Mouse (Mus musculus) hindbrain, embryonic 13.5 days (tissue): ENCODE measurements at regions not wholly inside any gene's neighbourhood (a gene's known extent, or its start where the extent isn't known, plus 50 kb on each side); places are given as distances from the start of the nearest gene placed in this dataset.

Source experiments
- ATAC-seq: fragments of 200-750 bp; cut with Nextera tagmentation; 2 replicates; pipeline ENCODE4 v1.8.0; 2017; ENCODE audit warnings: moderate TSS enrichment; ENCODE audit not compliant: low FRiP score
- H3K27ac ChIP-seq: fragments of 300-500 bp; sonication (generic); 2 replicates; pipeline ENCODE4 v1.5.1; 2015; ENCODE audit warnings: inconsistent platforms, mild to moderate bottlenecking, moderate library complexity
- H3K27me3 ChIP-seq: fragments of 300-500 bp; sonication (generic); 2 replicates; pipeline ENCODE4 v1.6.1; 2015; ENCODE audit warnings: mild to moderate bottlenecking, inconsistent platforms
- H3K36me3 ChIP-seq: fragments of 300-500 bp; sonication (generic); 2 replicates; pipeline ENCODE4 v1.6.1; 2015; ENCODE audit warnings: mild to moderate bottlenecking, inconsistent platforms
- H3K4me1 ChIP-seq: fragments of 300-500 bp; sonication (generic); replicated peaks from 2 replicates; pipeline ENCODE4 v1.6.1; 2015; ENCODE audit warnings: inconsistent platforms
- H3K4me2 ChIP-seq: fragments of 300-500 bp; sonication (generic); 2 replicates; pipeline ENCODE4 v1.6.1; 2015; ENCODE audit warnings: inconsistent platforms, mild to moderate bottlenecking, moderate library complexity
- H3K4me3 ChIP-seq: fragments of 300-500 bp; sonication (generic); 2 replicates; pipeline ENCODE4 v1.5.1; 2015; ENCODE audit warnings: mild to moderate bottlenecking, inconsistent platforms
- H3K9ac ChIP-seq: fragments of 300-500 bp; sonication (generic); 2 replicates; pipeline ENCODE4 v1.6.1; 2015; ENCODE audit warnings: mild to moderate bottlenecking, inconsistent platforms
- H3K9me3 ChIP-seq: fragments of 300-500 bp; sonication (generic); 2 replicates; pipeline ENCODE4 v1.6.1; 2016; ENCODE audit warnings: inconsistent platforms
- WGBS: fragments of 180-500 bp; shearing (Covaris S2); methylation state at CpG from one replicate; pipeline ENCODE4 v1.1.7; 2015; 5-methylcytosine and 5-hydroxymethylcytosine counted together

GRCm38 (mm10) chr10:98388543-98388942, 525.7 kb upstream of the Atp2b1 start:
- Histone ChIP-seq H3K4me2 (no peak overlapping the region), H3K27me3 (no peaks in the 10 kb centered on the region), H3K4me1 (no peaks in the 10 kb centered on the region), H3K9me3 (no peaks in the 10 kb centered on the region), H3K36me3 (no peaks in the 10 kb centered on the region), H3K27ac (no peak overlapping the region), H3K9ac (no peak overlapping the region), H3K4me3 (no peak overlapping the region)
- no peak for ATAC-seq

DNA sequence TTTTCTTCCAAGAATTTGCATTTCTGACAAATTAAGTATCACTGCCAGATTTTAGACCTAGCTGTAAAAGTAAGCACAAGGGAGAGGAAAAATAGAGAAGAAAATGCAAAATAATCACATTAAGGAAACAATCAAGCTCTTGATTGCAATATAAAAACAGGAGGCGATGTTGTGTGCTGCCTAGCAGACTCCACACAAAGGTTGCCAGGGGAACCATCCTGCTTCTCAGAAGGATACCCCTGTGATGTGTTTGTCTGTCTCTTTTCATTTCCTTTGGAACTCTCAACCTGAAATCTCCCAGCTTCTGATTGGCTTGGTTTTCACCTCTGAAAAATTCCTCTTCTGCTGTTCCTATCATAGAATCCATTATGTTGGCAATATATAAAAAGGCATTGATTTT, 514.3 kb upstream of the Atp2b1 start:
- 3% methylated on average over 1 of the region's 1 CpGs for WGBS

GRCm38 (mm10) chr10:98417807-98418743, 496.1 kb upstream of the Atp2b1 start:
- Histone ChIP-seq H3K9ac (no peak overlapping the region), H3K27me3 (no peaks in the 10 kb centered on the region), H3K4me2 (0 out of 2 replicates have a peak overlapping the region, but pooled peaks have one; percentile 13), H3K9me3 (no peaks in the 10 kb centered on the region), H3K4me3 (no peak overlapping the region), H3K27ac (peak overlapping the region; percentile 48), H3K36me3 (no peaks in the 10 kb centered on the region), H3K4me1 (peaks cover 4% of the 10 kb centered on the region; the same call in 1 of the 2 replicates)
- peak; percentile 80 for ATAC-seq
- WGBS = 50% methylated on average over 16 of the region's 17 CpGs

More for the DNA sequence above, 514.3 kb upstream of the Atp2b1 start:
- Histone ChIP-seq H3K4me3 (no peak overlapping the region), H3K9me3 (no peaks in the 10 kb centered on the region), H3K4me1 (no peaks in the 10 kb centered on the region; the same call in 1 of the 2 replicates), H3K4me2 (no peak overlapping the region), H3K36me3 (no peaks in the 10 kb centered on the region), H3K9ac (no peak overlapping the region), H3K27ac (no peak overlapping the region), H3K27me3 (no peaks in the 10 kb centered on the region)
- peak; percentile 87 for ATAC-seq

DNA sequence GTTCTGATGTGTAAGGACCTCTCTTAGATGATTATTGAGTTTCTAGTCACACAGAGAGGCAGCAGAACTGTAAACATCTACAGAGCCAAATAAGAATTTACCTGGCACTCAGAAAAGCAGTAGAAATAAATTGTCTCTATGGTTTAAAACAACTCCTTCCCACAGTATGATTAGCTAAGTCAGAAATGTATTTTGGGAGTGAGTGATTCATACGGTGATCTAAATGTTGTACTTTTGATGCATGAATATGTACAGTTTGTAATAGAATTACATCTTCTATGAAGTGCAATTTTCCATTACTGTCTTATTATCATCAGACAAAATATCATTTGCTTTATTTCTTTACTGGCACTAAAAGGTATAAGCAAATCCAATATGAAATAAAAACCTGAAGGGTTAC, 489.8 kb upstream of the Atp2b1 start:
- H3K4me1 ChIP-seq = no peaks in the 10 kb centered on the region
- WGBS = 90% methylated on average over 1 of the region's 1 CpGs
- no peak for ATAC-seq
- no peaks in the 10 kb centered on the region for H3K27me3 ChIP-seq
- no peaks in the 10 kb centered on the region for H3K9me3 ChIP-seq
- no peak overlapping the region for H3K27ac ChIP-seq
- no peaks in the 10 kb centered on the region for H3K36me3 ChIP-seq
- no peak overlapping the region for H3K9ac ChIP-seq
- no peak overlapping the region for H3K4me3 ChIP-seq
- H3K4me2 ChIP-seq = no peak overlapping the region

DNA sequence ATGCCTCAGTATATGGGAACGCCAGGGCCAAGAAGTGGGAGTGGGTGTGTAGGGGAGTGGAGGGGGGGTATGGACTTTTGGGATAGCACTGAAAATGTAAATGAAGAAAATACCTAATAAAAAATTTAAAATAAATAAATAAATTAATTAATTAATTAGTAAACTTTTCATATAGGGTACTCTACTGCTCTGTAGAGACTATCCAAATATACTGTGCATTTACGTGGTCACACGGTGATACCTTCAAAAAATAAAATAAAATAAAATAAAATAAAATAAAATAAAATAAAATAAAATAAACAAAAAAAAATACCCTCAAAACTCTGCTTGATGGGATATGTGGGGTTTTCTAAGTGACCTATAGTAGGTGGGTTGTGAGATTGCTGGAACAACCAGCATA, 479.2 kb upstream of the Atp2b1 start:
- H3K27me3 ChIP-seq = no peaks in the 10 kb centered on the region
- H3K9ac ChIP-seq = no peak overlapping the region
- no peak overlapping the region for H3K4me3 ChIP-seq
- 98% methylated on average over 3 of the region's 3 CpGs for whole genome bisulfite sequencing
- H3K9me3 ChIP-seq = no peaks in the 10 kb centered on the region
- no peak overlapping the region for H3K27ac ChIP-seq
- H3K4me1 ChIP-seq = no peaks in the 10 kb centered on the region
- H3K36me3 ChIP-seq = no peaks in the 10 kb centered on the region
- ATAC-seq = no peak
- no peak overlapping the region for H3K4me2 ChIP-seq

DNA sequence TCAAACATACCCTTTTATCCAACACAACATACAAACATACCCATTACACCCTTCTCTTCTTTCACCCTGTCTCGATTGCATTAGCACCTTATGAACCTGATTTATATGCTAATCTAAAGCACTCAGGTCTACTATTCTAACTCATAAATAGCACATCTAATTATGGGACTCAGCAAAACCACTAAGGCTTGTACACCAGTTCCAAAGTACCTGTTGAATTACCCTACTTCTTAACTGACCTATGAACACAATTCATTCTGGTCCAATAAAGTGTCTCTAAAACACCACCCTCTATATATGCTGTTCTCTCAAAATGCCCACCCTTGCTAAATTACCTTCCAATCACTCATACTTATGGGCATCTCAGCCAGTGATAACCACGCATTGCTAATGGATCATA, 452.7 kb upstream of the Atp2b1 start:
- Histone ChIP-seq H3K27ac (no peak overlapping the region), H3K4me2 (no peak overlapping the region), H3K9me3 (no peaks in the 10 kb centered on the region), H3K4me1 (no peaks in the 10 kb centered on the region), H3K4me3 (no peak overlapping the region), H3K36me3 (no peaks in the 10 kb centered on the region), H3K27me3 (no peaks in the 10 kb centered on the region), H3K9ac (no peak overlapping the region)
- no peak for ATAC-seq
- 94% methylated on average over 2 of the region's 2 CpGs for WGBS

GRCm38 (mm10) chr10:98474581-98474980, 439.6 kb upstream of the Atp2b1 start:
- no peaks in the 10 kb centered on the region for H3K27me3 ChIP-seq
- H3K4me2 ChIP-seq = no peak overlapping the region
- no peak for ATAC-seq
- no peak overlapping the region for H3K27ac ChIP-seq
- H3K9me3 ChIP-seq = no peaks in the 10 kb centered on the region
- H3K4me3 ChIP-seq = no peak overlapping the region
- H3K4me1 ChIP-seq = no peaks in the 10 kb centered on the region
- no peak overlapping the region for H3K9ac ChIP-seq
- WGBS = 87% methylated on average over 3 of the region's 3 CpGs
- H3K36me3 ChIP-seq = no peaks in the 10 kb centered on the region

DNA sequence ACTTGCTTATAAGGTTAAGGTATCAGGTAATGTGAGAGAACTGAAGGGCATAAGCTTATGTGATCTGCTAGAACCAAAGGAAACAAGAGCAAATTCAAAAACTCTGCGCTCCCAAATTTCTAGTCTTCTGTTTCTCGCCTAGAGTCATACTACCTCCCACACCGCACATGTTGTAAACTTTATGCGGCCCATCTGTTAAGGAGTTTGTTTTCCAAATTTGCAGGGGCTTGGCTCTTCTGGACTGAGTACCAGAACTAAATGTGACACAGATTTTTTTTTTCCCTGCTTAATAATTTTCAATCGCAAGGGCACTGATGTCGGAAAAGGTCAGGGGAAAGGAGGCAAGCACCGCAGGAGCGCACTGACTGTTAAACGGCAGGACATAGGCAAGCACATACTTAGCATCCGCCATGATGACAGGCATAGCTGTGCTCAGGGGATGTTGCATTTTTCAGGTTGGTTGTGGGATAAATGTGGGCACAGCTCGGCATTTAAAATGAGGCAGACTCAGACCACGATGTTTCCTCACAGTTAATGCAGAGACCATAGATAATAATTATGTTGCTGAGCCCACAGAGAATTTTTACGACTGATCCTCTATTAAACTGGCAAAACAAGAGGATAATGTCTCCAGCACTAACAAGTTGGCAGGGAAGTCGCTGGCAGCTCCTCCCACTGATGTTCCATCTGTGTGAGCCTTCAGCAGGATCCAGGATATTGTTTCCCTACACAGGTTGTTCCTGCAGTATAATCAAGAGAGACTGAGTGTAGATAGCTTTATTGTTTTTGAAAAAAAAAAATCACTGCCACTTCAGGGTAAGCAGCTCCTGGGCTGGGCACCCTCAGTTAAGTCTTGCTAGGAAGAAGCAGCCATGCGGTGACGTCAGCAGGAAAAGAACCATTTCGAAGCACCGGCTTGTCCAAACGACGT, 428.2 kb upstream of the Atp2b1 start:
- H3K36me3 ChIP-seq = no peaks in the 10 kb centered on the region
- no peak for ATAC-seq

GRCm38 (mm10) chr10:98494354-98494753, 419.9 kb upstream of the Atp2b1 start:
- 0 out of 2 replicates have a peak, but pooled peaks have one; percentile 76 for ATAC-seq
- 12% methylated on average over 8 of the region's 8 CpGs for WGBS
- no peak overlapping the region for H3K9ac ChIP-seq
- H3K4me2 ChIP-seq = no peak overlapping the region
- no peaks in the 10 kb centered on the region for H3K9me3 ChIP-seq
- H3K4me3 ChIP-seq = no peak overlapping the region
- no peaks in the 10 kb centered on the region for H3K36me3 ChIP-seq
- no peak overlapping the region for H3K27ac ChIP-seq
- no peaks in the 10 kb centered on the region for H3K27me3 ChIP-seq
- no peaks in the 10 kb centered on the region for H3K4me1 ChIP-seq

More for the DNA sequence above, 428.2 kb upstream of the Atp2b1 start:
- WGBS = 83% methylated on average over 20 of the region's 20 CpGs
- no peak overlapping the region for H3K27ac ChIP-seq
- no peak overlapping the region for H3K4me2 ChIP-seq
- 0 out of 2 replicates have a peak, but pooled peaks cover 2% of the 10 kb centered on the region for H3K9me3 ChIP-seq
- no peak overlapping the region for H3K4me3 ChIP-seq
- H3K9ac ChIP-seq = no peak overlapping the region
- H3K4me1 ChIP-seq = no peaks in the 10 kb centered on the region
- no peaks in the 10 kb centered on the region for H3K27me3 ChIP-seq

DNA sequence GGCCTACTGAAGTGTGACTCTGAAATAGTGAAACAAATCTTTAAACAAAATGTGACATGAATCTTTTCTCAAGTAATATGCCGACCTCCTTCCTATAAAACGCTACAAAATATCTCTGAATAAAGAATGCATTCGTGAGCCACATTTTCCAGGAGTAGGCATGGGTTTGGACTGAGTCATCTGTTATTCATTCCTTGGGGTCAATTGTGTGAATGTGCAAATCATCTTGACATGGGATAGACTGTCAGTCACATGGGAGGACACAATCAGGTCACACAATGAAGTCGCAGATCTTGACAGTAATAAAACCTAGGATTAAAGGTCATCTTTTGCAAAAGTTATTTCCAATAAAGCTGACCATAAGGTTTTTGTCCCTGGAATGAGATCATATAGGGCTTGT, 418.0 kb upstream of the Atp2b1 start:
- no peak overlapping the region for H3K4me2 ChIP-seq
- H3K36me3 ChIP-seq = no peaks in the 10 kb centered on the region
- H3K27ac ChIP-seq = no peak overlapping the region
- H3K4me1 ChIP-seq = no peaks in the 10 kb centered on the region
- H3K4me3 ChIP-seq = no peak overlapping the region
- H3K9ac ChIP-seq = no peak overlapping the region
- no peaks in the 10 kb centered on the region for H3K27me3 ChIP-seq
- 79% methylated on average over 4 of the region's 4 CpGs for WGBS
- H3K9me3 ChIP-seq = no peaks in the 10 kb centered on the region
- ATAC-seq = no peak

- no peak overlapping the region for H3K27ac ChIP-seq
- no peaks in the 10 kb centered on the region for H3K9me3 ChIP-seq
- no peak overlapping the region for H3K4me2 ChIP-seq
- H3K4me3 ChIP-seq = no peak overlapping the region
- H3K27me3 ChIP-seq = no peaks in the 10 kb centered on the region
- no peak for ATAC-seq
- H3K9ac ChIP-seq = no peak overlapping the region
- WGBS = 87% methylated on average over 4 of the region's 4 CpGs
- H3K4me1 ChIP-seq = no peaks in the 10 kb centered on the region
- no peaks in the 10 kb centered on the region for H3K36me3 ChIP-seq
These were observed 413.9 kb upstream of the Atp2b1 start for GRCm38 (mm10) chr10:98500315-98500714.

DNA sequence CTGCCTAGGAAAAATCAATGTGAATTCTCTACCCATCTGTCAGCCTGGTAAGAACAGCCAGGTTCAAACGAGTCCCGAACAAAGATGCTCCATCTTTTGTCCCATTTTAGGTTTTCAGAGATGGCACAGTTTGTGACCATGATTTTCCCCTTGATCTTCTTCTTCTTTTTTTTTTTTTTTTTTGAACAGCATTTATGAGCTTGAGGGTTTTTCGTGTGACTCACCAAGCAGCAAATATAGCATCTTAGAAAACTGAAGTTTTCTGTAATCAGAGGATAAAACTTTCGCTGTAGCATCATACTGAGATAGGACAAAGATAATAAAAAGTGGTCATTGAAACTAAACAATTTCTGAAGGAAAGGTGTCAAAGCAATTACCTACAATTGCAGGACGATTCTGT, 412.6 kb upstream of the Atp2b1 start:
- WGBS = 85% methylated on average over 5 of the region's 5 CpGs
- no peak for ATAC-seq
- H3K36me3 ChIP-seq = no peaks in the 10 kb centered on the region
- H3K9ac ChIP-seq = no peak overlapping the region
- H3K9me3 ChIP-seq = no peaks in the 10 kb centered on the region
- no peaks in the 10 kb centered on the region for H3K4me1 ChIP-seq
- H3K27me3 ChIP-seq = no peaks in the 10 kb centered on the region
- no peak overlapping the region for H3K4me3 ChIP-seq
- no peak overlapping the region for H3K4me2 ChIP-seq
- H3K27ac ChIP-seq = no peak overlapping the region
